Mouse (Mus musculus): ENCODE results near the gene Man1a2. TPM values are rescaled to one million over a fixed set of nuclear protein-coding genes. Genes with fewer than 3 reads are reported as not detected.
A peak's percentile ranks its signal among the peaks of the same experiment; 100 is the strongest.

Gene Man1a2
- polyA plus RNA-seq, 1 experiment: 20.1 TPM

DNA sequence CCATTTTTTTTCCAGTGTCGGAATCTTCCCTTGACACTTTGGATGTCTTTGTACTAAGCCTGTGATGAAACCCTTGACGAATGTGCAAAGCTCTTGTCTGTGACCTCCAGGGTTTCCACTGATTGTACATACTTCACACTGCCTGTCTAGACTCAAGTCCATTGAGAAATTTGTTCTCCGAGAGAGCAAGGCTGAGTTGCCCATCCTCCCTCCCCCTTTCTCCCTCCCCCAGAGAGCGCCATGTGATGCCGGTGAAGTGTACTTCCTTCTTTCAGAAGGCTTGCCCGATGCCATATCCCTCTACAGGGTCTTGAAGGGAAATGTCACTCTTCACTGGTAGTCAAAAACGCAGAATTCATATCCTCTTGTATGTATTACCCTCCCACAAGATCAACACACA, 26.8 kb upstream of the Man1a2 start:
- no peak for DNase-seq (ENCODE audit: low read depth)
- TF ChIP-seq POLR2A (IDR thresholded peaks at IDR 0.05; ENCODE audit: borderline replicate concordance, extremely low read depth, insufficient read depth, insufficient read length, poor library complexity, severe bottlenecking) (no peak), CTCF (IDR thresholded peaks at IDR 0.05; ENCODE audit: borderline replicate concordance, extremely low read depth, insufficient read depth, insufficient read length) (no peak)

DNA sequence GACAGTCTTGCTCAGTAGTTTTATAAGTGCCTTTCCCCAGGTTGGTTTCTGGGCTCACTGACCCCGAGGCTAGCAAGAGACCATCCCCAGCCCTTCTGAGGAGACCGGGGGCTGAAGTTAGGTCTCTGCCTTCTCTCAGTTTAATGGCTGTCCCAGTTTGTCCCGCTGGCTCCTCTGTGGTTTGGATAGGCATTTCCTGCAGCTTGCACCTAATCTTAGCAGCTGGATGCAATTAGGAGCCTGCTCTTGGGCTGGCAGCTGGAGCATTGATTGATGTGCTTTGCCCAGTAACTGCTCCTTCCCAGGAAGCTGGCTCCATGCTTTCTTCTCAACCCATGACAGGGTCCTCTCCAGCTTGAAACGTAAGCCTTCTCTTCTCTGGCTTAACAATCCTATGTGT, 26.2 kb upstream of the Man1a2 start:
- no peak for DNase-seq (ENCODE audit: low read depth)

DNA sequence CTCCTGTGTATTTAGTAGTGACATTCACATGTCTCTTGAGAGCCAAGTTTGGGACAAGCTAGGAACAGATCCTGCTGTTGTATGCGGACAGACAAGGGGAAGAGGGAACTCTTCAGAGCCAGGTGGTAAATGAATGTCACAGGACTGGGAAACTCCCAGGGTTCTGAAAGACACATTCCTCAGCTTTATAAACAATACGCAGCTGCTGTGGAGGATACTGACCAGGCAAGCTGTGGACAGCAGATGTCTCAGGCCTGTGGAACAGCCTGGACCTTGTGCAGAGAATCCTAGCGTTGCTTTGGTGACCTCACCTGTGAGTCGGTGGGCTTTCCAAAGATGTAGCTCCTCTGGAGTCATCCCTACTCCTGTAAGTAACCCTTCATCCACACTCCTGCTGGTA, 21.8 kb upstream of the Man1a2 start:
- DNase-seq (ENCODE audit: low read depth): no peak
- TF ChIP-seq CTCF (IDR thresholded peaks at IDR 0.05; ENCODE audit: borderline replicate concordance, extremely low read depth, insufficient read depth, insufficient read length) (no peak), POLR2A (IDR thresholded peaks at IDR 0.05; ENCODE audit: borderline replicate concordance, extremely low read depth, insufficient read depth, insufficient read length, poor library complexity, severe bottlenecking) (no peak)

More for the DNA sequence above, 26.2 kb upstream of the Man1a2 start:
- no peak for TF ChIP-seq CTCF (IDR thresholded peaks at IDR 0.05; ENCODE audit: borderline replicate concordance, extremely low read depth, insufficient read depth, insufficient read length)
- no peak for TF ChIP-seq POLR2A (IDR thresholded peaks at IDR 0.05; ENCODE audit: borderline replicate concordance, extremely low read depth, insufficient read depth, insufficient read length, poor library complexity, severe bottlenecking)

DNA sequence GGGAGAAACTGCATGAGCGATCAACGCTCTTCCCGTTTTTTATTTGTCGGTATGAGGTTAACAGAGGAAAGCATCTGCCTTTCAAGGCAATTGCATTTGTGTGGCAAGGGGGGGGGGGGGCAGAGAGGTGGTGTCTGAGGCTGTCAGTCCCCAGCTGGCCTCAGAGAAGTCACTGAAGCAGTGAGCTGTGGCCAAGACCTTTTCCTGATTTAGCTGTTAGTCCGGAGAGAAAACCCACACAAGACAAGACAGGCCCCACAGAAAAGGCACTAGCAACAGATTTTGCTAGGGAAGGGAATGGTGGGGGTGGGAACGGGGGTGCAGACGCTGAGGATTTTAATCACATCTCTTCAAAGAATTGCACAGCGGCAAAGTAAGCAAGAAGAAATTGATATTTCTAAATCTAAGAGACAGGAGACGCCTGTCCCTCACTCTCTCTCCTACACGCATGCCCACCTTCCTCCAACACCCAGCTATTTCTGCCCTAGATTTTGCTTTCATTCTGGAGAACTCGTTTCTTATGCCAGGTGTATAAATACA, 19.9 kb upstream of the Man1a2 start:
- TF ChIP-seq POLR2A (IDR thresholded peaks at IDR 0.05; ENCODE audit: borderline replicate concordance, extremely low read depth, insufficient read depth, insufficient read length, poor library complexity, severe bottlenecking) (no peak), CTCF (IDR thresholded peaks at IDR 0.05; ENCODE audit: borderline replicate concordance, extremely low read depth, insufficient read depth, insufficient read length) (no peak)
- DNase-seq (ENCODE audit: low read depth): no peak

DNA sequence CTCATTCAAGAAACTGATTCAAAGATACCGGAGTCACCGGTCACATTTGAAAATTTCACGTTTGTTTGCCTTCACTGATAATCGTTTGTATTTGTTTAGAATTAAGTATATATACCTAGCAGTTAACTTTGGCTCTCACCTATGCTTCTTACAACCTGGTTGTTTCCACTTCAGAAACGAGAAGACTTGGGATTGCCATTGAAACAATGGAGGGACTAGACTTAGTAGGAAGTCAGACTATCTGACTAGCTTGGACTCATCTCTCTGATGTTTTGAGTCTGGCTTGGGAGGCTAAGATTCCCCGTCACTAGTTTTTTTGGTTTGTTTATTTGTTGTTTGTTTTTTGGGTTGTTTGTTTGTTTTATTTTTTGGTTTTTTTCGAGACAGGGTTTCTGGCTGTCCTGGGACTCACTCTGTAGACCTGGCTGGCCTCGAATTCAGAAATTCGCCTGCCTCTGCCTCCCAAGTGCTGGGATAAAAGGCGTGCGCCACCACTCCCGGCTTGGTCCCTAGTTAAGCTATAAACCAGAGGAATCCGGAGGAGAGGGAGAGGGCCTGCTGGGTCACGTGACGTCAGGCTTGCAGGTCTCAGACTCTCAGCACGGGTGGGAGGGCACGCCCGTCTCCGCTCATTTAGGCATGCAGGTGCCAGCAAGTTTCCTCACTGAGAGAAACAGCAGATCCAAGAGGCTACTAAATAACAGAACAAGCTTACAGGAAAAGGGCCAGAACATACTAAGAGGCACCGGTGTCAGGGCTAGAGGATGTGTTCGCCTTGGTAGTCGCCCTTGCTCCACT, 18.7 kb upstream of the Man1a2 start:
- DNase-seq (ENCODE audit: low read depth): no peak
- TF ChIP-seq POLR2A (IDR thresholded peaks at IDR 0.05; ENCODE audit: borderline replicate concordance, extremely low read depth, insufficient read depth, insufficient read length, poor library complexity, severe bottlenecking) (no peak), CTCF (IDR thresholded peaks at IDR 0.05; ENCODE audit: borderline replicate concordance, extremely low read depth, insufficient read depth, insufficient read length) (no peak)

DNA sequence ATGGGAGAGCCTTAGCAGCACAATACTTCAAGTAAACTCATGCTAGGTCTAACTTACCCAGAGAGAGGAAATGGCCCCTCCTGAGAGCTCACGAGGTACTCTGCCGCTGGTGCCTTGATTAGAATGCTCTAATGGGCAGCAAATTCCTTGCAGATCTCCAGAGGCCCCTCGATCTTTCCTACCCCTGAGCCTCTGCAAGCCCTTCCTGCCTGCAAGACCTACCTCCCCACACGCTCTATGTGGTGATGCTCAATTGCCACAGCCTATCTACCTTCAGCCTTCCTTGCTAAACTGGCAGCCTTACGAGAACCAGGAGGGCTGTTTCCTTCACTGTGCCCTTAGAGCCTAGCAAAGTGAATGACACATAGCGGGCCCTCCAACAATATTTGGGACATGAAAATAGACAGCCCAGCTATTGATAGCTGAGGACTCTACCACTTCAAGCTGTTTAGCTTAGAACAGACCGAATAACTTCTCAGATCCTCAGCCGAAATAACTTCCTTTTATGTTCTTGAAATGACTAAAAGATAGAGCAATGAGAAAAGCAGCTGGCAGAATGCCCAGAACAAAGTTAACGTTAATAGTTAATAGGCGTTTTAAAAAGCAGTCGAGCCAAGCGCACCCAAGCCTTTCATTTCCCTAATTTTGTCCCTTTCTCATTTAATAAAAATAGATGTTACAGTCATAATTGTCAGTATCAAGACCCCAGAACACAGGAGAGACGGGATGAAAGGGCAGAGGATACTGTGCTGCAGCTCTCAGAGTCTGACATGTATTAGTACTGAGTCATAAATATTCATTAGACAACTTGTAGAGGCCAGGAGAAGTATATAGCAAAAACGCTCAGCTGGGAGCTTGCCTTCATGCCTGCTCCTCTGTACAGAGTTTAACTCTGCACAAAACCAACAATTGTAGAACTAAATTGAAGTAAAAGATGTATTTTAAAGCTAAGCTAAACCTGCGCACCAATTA, 17.9 kb upstream of the Man1a2 start:
- TF ChIP-seq CTCF (IDR thresholded peaks at IDR 0.05; ENCODE audit: borderline replicate concordance, extremely low read depth, insufficient read depth, insufficient read length) (no peak), POLR2A (IDR thresholded peaks at IDR 0.05; ENCODE audit: borderline replicate concordance, extremely low read depth, insufficient read depth, insufficient read length, poor library complexity, severe bottlenecking) (no peak)
- DNase-seq (ENCODE audit: low read depth): peak; percentile 75

DNA sequence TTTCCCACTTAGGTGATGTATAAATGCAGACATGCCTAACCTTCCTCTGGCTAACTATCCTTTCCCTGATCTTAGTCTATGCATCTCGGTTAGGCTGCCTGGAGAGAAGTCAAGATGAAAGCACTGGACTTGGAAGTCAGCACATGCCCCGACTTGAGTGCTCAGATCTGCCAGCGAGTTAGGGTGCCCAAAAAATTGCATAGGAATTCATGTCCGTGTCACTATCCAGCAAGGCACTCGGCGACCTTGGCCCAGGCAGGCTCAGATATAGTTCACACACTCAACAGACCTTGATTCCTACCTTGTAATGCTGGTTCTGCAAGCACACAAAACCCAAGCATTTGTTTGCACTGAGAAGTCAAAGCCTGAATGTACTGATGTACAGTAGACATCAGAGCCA, 3.4 kb upstream of the Man1a2 start:
- no peak for DNase-seq (ENCODE audit: low read depth)
- TF ChIP-seq POLR2A (IDR thresholded peaks at IDR 0.05; ENCODE audit: borderline replicate concordance, extremely low read depth, insufficient read depth, insufficient read length, poor library complexity, severe bottlenecking) (no peak), CTCF (IDR thresholded peaks at IDR 0.05; ENCODE audit: borderline replicate concordance, extremely low read depth, insufficient read depth, insufficient read length) (no peak)

DNA sequence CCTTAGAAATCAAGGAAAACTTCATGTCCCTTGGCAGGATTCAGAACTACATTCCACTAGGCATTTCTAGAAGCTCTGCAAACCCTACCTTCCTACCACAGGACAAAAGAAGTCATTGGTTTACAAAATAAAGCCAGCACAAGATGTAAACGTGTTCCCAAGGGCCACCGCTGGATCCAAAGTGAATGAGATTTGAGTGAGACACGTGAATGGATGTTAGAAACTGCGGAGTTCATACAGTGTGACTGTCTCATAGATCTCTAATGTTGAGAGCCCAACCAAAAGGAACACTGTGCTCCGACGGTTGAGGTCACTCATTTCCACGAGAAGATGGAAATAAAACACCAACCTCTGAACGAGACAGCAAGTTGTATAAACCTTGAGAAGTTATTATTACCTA, 1.5 kb upstream of the Man1a2 start:
- no peak for DNase-seq (ENCODE audit: low read depth)
- no peak for TF ChIP-seq CTCF (IDR thresholded peaks at IDR 0.05; ENCODE audit: borderline replicate concordance, extremely low read depth, insufficient read depth, insufficient read length)
- TF ChIP-seq POLR2A (IDR thresholded peaks at IDR 0.05; ENCODE audit: borderline replicate concordance, extremely low read depth, insufficient read depth, insufficient read length, poor library complexity, severe bottlenecking): no peak

DNA sequence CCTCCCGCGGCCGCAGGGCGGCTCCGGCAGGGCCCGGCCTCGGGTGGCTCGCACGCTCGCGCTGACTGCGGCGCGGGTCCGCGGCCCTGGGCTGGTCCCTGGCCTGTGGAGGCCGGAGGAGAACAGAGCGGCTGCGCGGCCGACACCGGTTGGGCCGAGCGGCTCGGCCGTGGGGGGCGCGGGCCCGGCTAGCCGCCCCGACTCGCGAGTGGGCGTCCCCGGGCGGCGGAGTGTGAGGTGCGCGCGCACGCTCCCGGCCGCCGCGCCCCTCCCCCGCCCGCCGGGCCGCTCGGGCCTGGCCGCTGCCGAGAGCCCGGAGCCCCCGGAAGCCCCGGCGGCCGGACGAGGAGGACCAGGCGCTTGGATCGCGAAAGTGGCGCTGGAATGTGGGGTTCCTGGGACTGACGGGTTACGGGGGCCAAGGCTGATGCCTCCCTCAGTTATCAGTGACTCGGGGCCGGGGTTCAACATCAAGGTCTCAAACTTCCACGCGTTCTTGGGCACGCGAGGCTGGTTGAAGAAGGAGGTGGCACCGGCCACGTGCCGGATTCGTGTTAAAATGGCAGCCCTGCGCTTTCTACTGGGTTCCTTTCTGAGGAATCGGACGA, 564 bp upstream of the Man1a2 start:
- TF ChIP-seq POLR2A (IDR thresholded peaks at IDR 0.05; ENCODE audit: borderline replicate concordance, extremely low read depth, insufficient read depth, insufficient read length, poor library complexity, severe bottlenecking) (peak; percentile 81), CTCF (IDR thresholded peaks at IDR 0.05; ENCODE audit: borderline replicate concordance, extremely low read depth, insufficient read depth, insufficient read length) (no peak)
- peak; percentile 78 for DNase-seq (ENCODE audit: low read depth)

DNA sequence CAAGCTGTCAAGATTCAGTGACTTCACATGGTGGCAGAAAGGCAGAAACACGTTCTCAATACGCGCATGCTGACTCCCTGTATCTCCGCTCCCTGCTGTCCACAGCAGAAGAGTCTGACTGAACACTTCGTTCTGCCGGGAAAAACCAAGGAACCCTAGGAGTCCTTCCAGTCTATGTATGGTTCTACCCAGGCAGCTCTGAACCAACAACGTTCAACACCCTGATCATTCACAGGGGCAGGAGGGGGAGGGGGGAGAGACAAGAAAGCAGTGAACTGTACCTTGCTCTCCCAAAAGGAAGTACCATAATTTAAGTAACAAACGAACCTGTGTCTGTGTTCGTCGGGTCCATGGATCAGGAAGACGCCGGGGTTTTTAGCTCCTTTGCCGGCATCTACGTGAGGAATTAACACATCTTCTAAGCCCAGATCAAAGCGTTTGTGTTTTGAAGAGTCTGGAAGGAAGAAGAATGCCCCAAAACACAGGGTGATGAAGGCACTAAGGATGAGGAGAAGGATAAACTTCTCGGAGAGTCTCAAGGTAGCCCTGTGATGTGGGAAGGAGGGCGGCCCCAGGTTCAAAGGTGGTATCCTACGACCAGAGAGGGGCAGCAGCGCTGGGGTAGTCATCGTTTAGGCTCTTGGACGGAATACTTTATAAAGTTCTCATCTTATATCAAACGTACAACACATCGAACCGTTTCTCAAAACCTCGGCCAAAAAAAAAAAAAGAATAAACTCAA, 898 bp downstream of the Man1a2 start:
- DNase-seq (ENCODE audit: low read depth): peak; percentile 64
- TF ChIP-seq POLR2A (IDR thresholded peaks at IDR 0.05; ENCODE audit: borderline replicate concordance, extremely low read depth, insufficient read depth, insufficient read length, poor library complexity, severe bottlenecking) (no peak), CTCF (IDR thresholded peaks at IDR 0.05; ENCODE audit: borderline replicate concordance, extremely low read depth, insufficient read depth, insufficient read length) (no peak)
